Mouse (Mus musculus) right cerebral cortex, postnatal 14 days (tissue): Measurements from ENCODE around the gene Nmur1.
A peak's percentile ranks its signal among the peaks of the same experiment; 100 is the strongest.
"Not testable (repeated sequence)": the region's sequence is repeated elsewhere in the genome, so short reads cannot be mapped to it uniquely, and the experiment has no call there.

ENCODE experiments used
- DNase-seq: peaks from one replicate; pipeline ENCODE4 v3.0.0; 2022

Nmur1 gene

GRCm38 (mm10) chr1:86354186-86354585 is 71.8 kb downstream of the Nmur1 start:
- DNase-seq: no peak

GRCm38 (mm10) chr1:86350576-86350975 is 75.5 kb downstream of the Nmur1 start:
- DNase-seq: no peak

- DNase-seq: no peak
These were observed 76.3 kb downstream of the Nmur1 start for GRCm38 (mm10) chr1:86349696-86350095.

GRCm38 (mm10) chr1:86349201-86349600 is 76.8 kb downstream of the Nmur1 start:
- no peak for DNase-seq

GRCm38 (mm10) chr1:86348801-86349200 is 77.2 kb downstream of the Nmur1 start:
- no peak for DNase-seq

GRCm38 (mm10) chr1:86348083-86348482 is 77.9 kb downstream of the Nmur1 start:
- DNase-seq: no peak

- DNase-seq: no peak
These were observed 78.3 kb downstream of the Nmur1 start for GRCm38 (mm10) chr1:86347716-86348045.

- no peak for DNase-seq
These were observed 78.9 kb downstream of the Nmur1 start for GRCm38 (mm10) chr1:86346851-86347715.

- DNase-seq: no peak
These were observed 80.1 kb downstream of the Nmur1 start for GRCm38 (mm10) chr1:86345956-86346355.

GRCm38 (mm10) chr1:86345069-86345468 is 81.0 kb downstream of the Nmur1 start:
- no peak for DNase-seq

- DNase-seq: no peak
These were observed 81.8 kb downstream of the Nmur1 start for GRCm38 (mm10) chr1:86343969-86344861.

GRCm38 (mm10) chr1:86343087-86343645 is 82.9 kb downstream of the Nmur1 start:
- no peak for DNase-seq

- no peak for DNase-seq
These were observed 83.7 kb downstream of the Nmur1 start for GRCm38 (mm10) chr1:86342371-86342770.

GRCm38 (mm10) chr1:86341096-86341495 is 84.9 kb downstream of the Nmur1 start:
- not testable (repeated sequence) for DNase-seq

- peak; percentile 85 for DNase-seq
These were observed 86.7 kb downstream of the Nmur1 start for GRCm38 (mm10) chr1:86339156-86339812.

- no peak for DNase-seq
These were observed 89.7 kb downstream of the Nmur1 start for GRCm38 (mm10) chr1:86336330-86336729.
